Mouse (Mus musculus) kidney, embryonic 16.5 days (tissue): ENCODE measurements at regions not wholly inside any gene's neighbourhood (a gene's known extent, or its start where the extent isn't known, plus 50 kb on each side); places are given as distances from the start of the nearest gene placed in this dataset.

Source experiments
- ATAC-seq: fragments of 200-750 bp; cut with Nextera tagmentation; 2 replicates; pipeline ENCODE4 v1.8.0; 2017; ENCODE audit warnings: moderate TSS enrichment; ENCODE audit not compliant: low FRiP score, low TSS enrichment
- H3K27ac ChIP-seq: fragments of 300-500 bp; sonication (generic); 2 replicates; pipeline ENCODE4 v1.5.1; 2014; ENCODE audit warnings: low read length
- H3K27me3 ChIP-seq: fragments of 300-500 bp; sonication (generic); 2 replicates; pipeline ENCODE4 v1.6.1; 2014; ENCODE audit warnings: low read length, control low read depth, mixed read lengths; ENCODE audit not compliant: insufficient read depth
- H3K36me3 ChIP-seq: fragments of 300-500 bp; sonication (generic); 2 replicates; pipeline ENCODE4 v1.6.1; 2014; ENCODE audit warnings: low read length, control low read depth, mixed read lengths; ENCODE audit not compliant: insufficient read depth
- H3K4me1 ChIP-seq: fragments of 300-500 bp; sonication (generic); 2 replicates; pipeline ENCODE4 v1.6.1; 2014; ENCODE audit warnings: low read length, control low read depth, mixed read lengths; ENCODE audit not compliant: insufficient read depth
- H3K4me2 ChIP-seq: fragments of 300-500 bp; sonication (generic); replicated peaks from 2 replicates; pipeline ENCODE4 v1.6.1; 2014; ENCODE audit warnings: low read depth, low read length
- H3K4me3 ChIP-seq: fragments of 300-500 bp; sonication (generic); 2 replicates; pipeline ENCODE4 v1.5.1; 2014; ENCODE audit warnings: mild to moderate bottlenecking, low read length
- H3K9ac ChIP-seq: fragments of 300-500 bp; sonication (generic); replicated peaks from 2 replicates; pipeline ENCODE4 v1.6.1; 2014; ENCODE audit warnings: low read length
- H3K9me3 ChIP-seq: fragments of 300-500 bp; sonication (generic); 2 replicates; pipeline ENCODE4 v1.6.1; 2016; ENCODE audit warnings: low read length, control low read depth
- WGBS: fragments of 180-500 bp; shearing (Covaris S2); extraction: QIAGEN DNeasy Blood & Tissue Kit; methylation state at CpG from one replicate; pipeline ENCODE4 v1.1.7; 2014; 5-methylcytosine and 5-hydroxymethylcytosine counted together

DNA sequence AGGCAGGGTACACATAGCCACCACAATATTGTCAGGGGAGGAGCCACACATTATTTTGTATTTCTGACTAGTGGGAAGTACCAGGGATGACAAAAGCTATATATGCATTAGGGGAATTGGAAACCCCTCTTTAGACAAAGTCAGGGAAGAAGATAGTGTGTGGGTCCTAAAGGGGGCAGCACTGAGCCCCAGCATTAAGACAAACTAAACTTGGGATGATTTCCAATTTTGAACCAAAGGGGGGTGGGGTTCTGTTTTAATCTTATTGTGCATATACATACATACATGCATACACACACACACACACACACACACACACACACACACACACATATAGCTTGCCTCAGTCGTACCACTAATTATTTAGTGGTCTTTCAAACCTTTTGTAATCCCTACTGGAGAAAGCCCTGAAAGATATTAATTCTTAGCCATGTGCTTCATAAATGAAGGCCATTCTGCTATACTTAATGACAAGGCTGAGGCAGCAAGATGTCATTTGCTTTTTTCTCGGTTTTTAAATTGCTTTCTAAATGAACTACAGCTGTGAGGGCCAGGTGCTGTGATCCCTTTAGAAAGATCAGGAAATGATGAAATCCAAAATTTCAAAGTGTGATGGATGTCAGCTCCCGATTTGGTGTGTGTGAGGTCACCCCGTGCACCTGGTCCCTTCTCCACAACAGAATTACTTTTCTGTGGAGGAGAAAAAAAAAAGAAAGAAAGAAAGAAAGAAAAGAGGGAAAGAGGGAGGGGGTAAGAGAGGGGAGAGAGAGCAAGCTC lies 523.5 kb downstream of the Rnf144a start:
- H3K4me1 ChIP-seq = no peaks in the 10 kb centered on the region
- H3K9ac ChIP-seq = no peak overlapping the region
- 67% methylated on average over 4 of the region's 4 CpGs for WGBS
- no peak overlapping the region for H3K27ac ChIP-seq
- no peak overlapping the region for H3K4me2 ChIP-seq
- H3K27me3 ChIP-seq = no peaks in the 10 kb centered on the region
- H3K4me3 ChIP-seq = no peak overlapping the region
- no peaks in the 10 kb centered on the region for H3K9me3 ChIP-seq
- ATAC-seq = no peak
- no peaks in the 10 kb centered on the region for H3K36me3 ChIP-seq

GRCm38 (mm10) chr12:25890722-25891121 lies 524.3 kb downstream of the Rnf144a start:
- H3K4me3 ChIP-seq = no peak overlapping the region
- 56% methylated on average over 1 of the region's 1 CpGs for WGBS
- no peak for ATAC-seq

DNA sequence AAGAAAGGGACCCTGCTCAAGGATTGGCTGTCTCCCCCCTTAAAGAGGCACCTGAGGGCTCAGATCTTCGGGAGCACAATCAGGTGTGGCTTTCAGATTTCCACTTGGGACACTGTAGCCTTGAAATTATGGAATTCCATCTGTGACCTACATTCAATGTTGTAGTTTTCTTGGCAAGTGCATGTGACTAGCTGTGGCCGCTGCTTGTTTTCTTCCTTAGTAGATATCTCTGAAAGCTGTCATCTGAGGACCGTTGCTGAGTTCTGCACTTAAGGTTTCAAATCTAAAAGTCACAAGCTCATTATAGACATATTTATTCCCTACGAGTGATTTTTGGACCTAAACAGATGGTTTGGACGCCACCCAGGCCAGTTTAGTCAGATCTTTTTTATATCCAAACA lies 531.3 kb downstream of the Rnf144a start:
- WGBS = 76% methylated on average over 5 of the region's 5 CpGs
- no peaks in the 10 kb centered on the region for H3K4me1 ChIP-seq
- no peak overlapping the region for H3K27ac ChIP-seq
- no peak overlapping the region for H3K4me3 ChIP-seq
- H3K36me3 ChIP-seq = no peaks in the 10 kb centered on the region
- no peak for ATAC-seq
- no peak overlapping the region for H3K9ac ChIP-seq
- H3K9me3 ChIP-seq = no peaks in the 10 kb centered on the region
- H3K27me3 ChIP-seq = no peaks in the 10 kb centered on the region
- no peak overlapping the region for H3K4me2 ChIP-seq

More at GRCm38 (mm10) chr12:25890722-25891121, 524.3 kb downstream of the Rnf144a start:
- Histone ChIP-seq H3K36me3 (no peaks in the 10 kb centered on the region), H3K9ac (no peak overlapping the region), H3K4me2 (no peak overlapping the region), H3K27me3 (no peaks in the 10 kb centered on the region), H3K4me1 (no peaks in the 10 kb centered on the region), H3K9me3 (no peaks in the 10 kb centered on the region), H3K27ac (no peak overlapping the region)

DNA sequence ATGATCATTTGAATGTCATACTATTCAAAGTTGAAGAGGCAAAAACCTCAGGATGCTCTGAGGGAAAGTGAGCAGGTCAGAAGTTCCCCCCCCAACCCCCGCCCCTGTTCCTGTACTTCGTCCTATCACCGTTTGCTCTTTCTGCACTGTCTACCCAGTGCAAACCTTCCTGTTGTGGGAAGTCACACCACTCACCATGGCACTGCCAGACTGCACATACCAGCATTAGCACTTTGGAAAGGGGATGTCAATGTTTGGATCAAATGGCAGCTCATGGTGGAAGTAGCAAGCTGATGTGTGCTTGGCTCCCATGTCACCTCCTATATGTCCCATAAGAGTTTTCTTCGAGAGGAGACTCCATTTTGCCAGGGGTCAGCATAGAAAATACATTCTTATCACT lies 543.2 kb downstream of the Rnf144a start:
- Histone ChIP-seq H3K4me3 (no peak overlapping the region), H3K9me3 (no peaks in the 10 kb centered on the region), H3K4me1 (no peaks in the 10 kb centered on the region), H3K36me3 (no peaks in the 10 kb centered on the region), H3K4me2 (no peak overlapping the region), H3K27me3 (no peaks in the 10 kb centered on the region), H3K9ac (no peak overlapping the region), H3K27ac (no peak overlapping the region)
- WGBS = 87% methylated on average over 4 of the region's 4 CpGs
- no peak for ATAC-seq

DNA sequence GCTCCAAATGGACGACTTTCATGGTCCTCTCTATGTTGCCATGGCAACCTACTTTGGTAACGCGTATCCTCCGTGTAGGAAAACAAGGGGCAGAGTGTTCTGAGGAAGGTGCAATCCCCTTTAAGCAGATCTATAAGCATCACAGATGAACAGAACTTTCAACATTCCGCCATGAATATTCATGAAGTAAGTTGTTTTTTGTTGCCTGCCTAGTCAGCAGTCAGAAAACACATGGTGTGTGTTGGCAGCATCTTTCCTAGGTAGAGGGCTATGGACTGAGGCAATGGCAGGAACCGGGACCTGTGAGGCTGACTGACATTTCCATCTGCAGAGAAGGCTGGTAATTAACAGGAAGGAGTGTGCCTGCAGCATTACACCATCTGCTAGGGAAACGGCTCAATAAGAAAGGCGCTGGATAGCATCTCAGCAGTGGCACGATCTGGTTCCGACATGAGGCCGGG lies 544.0 kb downstream of the Rnf144a start:
- Histone ChIP-seq H3K9me3 (no peaks in the 10 kb centered on the region), H3K4me3 (no peak overlapping the region), H3K9ac (no peak overlapping the region), H3K4me2 (no peak overlapping the region), H3K36me3 (no peaks in the 10 kb centered on the region), H3K27me3 (no peaks in the 10 kb centered on the region), H3K4me1 (no peaks in the 10 kb centered on the region), H3K27ac (no peak overlapping the region)
- WGBS = 65% methylated on average over 11 of the region's 11 CpGs
- no peak for ATAC-seq

GRCm38 (mm10) chr12:25869846-25870245 lies 545.2 kb downstream of the Rnf144a start:
- no peak for ATAC-seq

DNA sequence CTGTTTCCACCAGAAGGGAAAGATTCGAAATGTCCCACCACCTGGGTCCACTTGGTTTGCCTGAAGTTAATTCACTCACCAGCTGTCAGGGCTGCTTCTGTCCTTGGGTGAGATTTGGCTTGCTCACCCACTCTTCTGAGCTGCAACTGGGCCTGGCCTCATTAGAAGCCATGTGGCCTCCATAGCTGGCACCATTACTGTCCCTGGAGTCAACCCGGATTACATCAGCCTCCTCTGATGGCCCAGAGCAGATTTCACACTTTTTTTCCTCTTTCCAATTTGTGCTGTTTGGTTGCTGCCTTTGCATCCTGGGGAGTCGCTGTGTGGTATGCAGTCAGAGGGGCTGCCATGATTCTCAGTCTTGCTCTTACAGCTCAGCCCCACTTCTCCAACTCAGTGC lies 550.0 kb downstream of the Rnf144a start:
- no peak overlapping the region for H3K9ac ChIP-seq
- H3K4me1 ChIP-seq = no peaks in the 10 kb centered on the region
- H3K27me3 ChIP-seq = no peaks in the 10 kb centered on the region
- 95% methylated on average over 3 of the region's 3 CpGs for WGBS
- H3K4me2 ChIP-seq = no peak overlapping the region
- no peak for ATAC-seq
- no peaks in the 10 kb centered on the region for H3K36me3 ChIP-seq
- H3K9me3 ChIP-seq = no peaks in the 10 kb centered on the region
- H3K27ac ChIP-seq = no peak overlapping the region
- no peak overlapping the region for H3K4me3 ChIP-seq

More at GRCm38 (mm10) chr12:25869846-25870245, 545.2 kb downstream of the Rnf144a start:
- no peaks in the 10 kb centered on the region for H3K36me3 ChIP-seq
- H3K27me3 ChIP-seq = no peaks in the 10 kb centered on the region
- H3K4me1 ChIP-seq = no peaks in the 10 kb centered on the region
- H3K9ac ChIP-seq = no peak overlapping the region
- H3K27ac ChIP-seq = no peak overlapping the region
- H3K9me3 ChIP-seq = no peaks in the 10 kb centered on the region
- H3K4me3 ChIP-seq = no peak overlapping the region
- no peak overlapping the region for H3K4me2 ChIP-seq

DNA sequence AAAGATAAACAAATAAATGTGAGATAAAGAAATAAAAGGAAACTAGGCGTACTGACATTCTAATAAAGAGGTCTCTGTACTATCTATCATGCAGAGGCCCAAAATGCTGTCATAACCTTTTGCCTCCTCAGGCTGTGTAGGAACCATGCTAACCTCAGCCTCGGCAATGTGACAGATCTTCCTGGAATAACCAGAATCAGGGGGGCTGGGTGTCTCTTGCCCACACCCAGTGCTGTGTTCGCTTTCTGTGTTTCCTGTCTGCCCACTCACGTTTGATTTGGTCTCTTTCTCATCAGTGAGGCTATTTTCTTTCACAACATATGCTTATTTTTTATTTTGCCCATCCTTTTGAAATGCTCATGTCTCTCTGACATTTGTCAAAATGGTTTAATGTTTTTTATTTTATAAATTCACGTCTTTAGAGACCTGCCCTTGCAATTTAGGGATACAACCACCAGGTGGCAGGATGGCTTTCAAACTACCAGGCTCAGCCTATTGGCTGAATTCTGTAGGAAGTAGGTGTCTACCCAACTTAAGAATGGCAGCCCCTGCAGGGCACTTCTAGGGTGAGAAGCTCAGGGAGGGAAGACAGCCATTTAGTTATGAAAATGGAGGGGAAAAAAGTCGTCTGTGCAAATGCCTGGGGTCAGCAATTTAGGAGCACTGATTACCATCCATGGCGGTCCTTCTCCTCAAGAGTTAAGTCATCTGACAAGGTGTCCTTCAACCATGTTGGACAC lies 550.8 kb downstream of the Rnf144a start:
- Histone ChIP-seq H3K9ac (no peak overlapping the region), H3K27ac (no peak overlapping the region), H3K27me3 (no peaks in the 10 kb centered on the region), H3K9me3 (no peaks in the 10 kb centered on the region), H3K36me3 (no peaks in the 10 kb centered on the region), H3K4me1 (no peaks in the 10 kb centered on the region), H3K4me2 (no peak overlapping the region), H3K4me3 (no peak overlapping the region)
- WGBS = 72% methylated on average over 7 of the region's 7 CpGs
- ATAC-seq = no peak

DNA sequence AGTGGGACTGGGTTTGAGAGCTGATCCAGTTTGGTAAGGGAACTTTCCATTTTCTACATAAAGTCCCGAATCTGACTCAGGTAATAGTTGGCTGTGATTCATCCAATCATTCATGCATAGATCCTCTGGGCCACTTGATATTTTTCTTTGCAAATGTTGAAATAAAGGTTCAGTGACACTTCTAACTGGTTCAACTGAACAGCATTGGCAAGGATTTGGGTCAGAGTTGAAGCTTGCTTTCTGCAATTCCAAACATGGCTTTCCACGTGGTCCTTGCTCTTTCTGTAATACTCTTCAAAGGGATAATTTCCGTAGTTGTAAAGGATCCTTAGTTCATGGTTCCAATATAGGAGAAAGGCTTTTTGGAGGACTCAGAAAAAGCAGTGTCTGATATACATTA lies 554.0 kb downstream of the Rnf144a start:
- Histone ChIP-seq H3K27me3 (no peaks in the 10 kb centered on the region), H3K4me3 (no peak overlapping the region), H3K4me2 (no peak overlapping the region), H3K27ac (no peak overlapping the region), H3K9ac (no peak overlapping the region), H3K36me3 (no peaks in the 10 kb centered on the region), H3K4me1 (no peaks in the 10 kb centered on the region), H3K9me3 (no peaks in the 10 kb centered on the region)
- WGBS = 81% methylated on average over 3 of the region's 3 CpGs
- ATAC-seq = no peak

DNA sequence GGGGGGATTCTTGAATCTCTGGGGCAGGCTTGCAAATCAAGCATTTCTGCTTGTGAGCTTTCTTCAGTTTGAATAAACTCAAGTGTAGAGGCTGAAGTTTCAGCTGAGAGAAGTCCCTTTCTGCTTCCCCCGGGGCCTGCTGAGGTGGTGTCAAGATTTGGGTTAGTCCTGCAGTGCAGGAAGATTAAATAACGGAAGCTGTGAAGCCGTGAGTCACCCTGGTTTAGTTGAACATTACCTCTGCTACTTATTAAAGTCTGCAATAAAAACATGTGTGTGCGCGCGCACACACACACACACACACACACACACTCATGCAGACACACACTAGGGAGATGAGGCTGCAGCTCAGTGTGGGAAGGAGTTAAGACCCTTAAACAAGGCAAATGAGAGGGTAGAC lies 556.7 kb downstream of the Rnf144a start:
- no peak for ATAC-seq
- Histone ChIP-seq H3K36me3 (no peaks in the 10 kb centered on the region), H3K4me3 (no peak overlapping the region), H3K9me3 (no peaks in the 10 kb centered on the region), H3K4me1 (no peaks in the 10 kb centered on the region), H3K4me2 (no peak overlapping the region), H3K9ac (no peak overlapping the region), H3K27ac (no peak overlapping the region), H3K27me3 (no peaks in the 10 kb centered on the region)
- 57% methylated on average over 6 of the region's 6 CpGs for WGBS
